Mouse (Mus musculus): ENCODE measurements around the gene Arid3a.

Arid3a gene

GRCm38 (mm10) chr10:79927324-79928029, 634 bp downstream of the Arid3a start:
- no peak for DNase-seq (ENCODE audit: low spot score in 2 of 2)

GRCm38 (mm10) chr10:79928030-79928694, 1.3 kb downstream of the Arid3a start:
- DNase-seq (ENCODE audit: low spot score in 2 of 2) = no peak

GRCm38 (mm10) chr10:79928907-79929701, 2.3 kb downstream of the Arid3a start:
- no peak for DNase-seq (ENCODE audit: low spot score in 2 of 2)

- DNase-seq (ENCODE audit: low spot score in 2 of 2) = no peak
Observed at GRCm38 (mm10) chr10:79929967-79930825, 3.4 kb downstream of the Arid3a start.

- DNase-seq (ENCODE audit: low spot score in 2 of 2) = no peak
Observed at GRCm38 (mm10) chr10:79930826-79931186, 4.0 kb downstream of the Arid3a start.

GRCm38 (mm10) chr10:79931797-79932196, 5.0 kb downstream of the Arid3a start:
- DNase-seq (ENCODE audit: low spot score in 2 of 2) = no peak

- no peak for DNase-seq (ENCODE audit: low spot score in 2 of 2)
Observed at GRCm38 (mm10) chr10:79932736-79933135, 5.9 kb downstream of the Arid3a start.

GRCm38 (mm10) chr10:79933145-79933679, 6.4 kb downstream of the Arid3a start:
- DNase-seq (ENCODE audit: low spot score in 2 of 2) = no peak

- DNase-seq (ENCODE audit: low spot score in 2 of 2) = no peak
Observed at GRCm38 (mm10) chr10:79933861-79934260, 7.0 kb downstream of the Arid3a start.

- DNase-seq (ENCODE audit: low spot score in 2 of 2) = peak in 1 of 2 experiments; percentile 49
Observed at GRCm38 (mm10) chr10:79934272-79934721, 7.5 kb downstream of the Arid3a start.

- no peak for DNase-seq (ENCODE audit: low spot score in 2 of 2)
Observed at GRCm38 (mm10) chr10:79934794-79935569, 8.1 kb downstream of the Arid3a start.

GRCm38 (mm10) chr10:79936284-79936910, 9.6 kb downstream of the Arid3a start:
- no peak for DNase-seq (ENCODE audit: low spot score in 2 of 2)

- no peak for DNase-seq (ENCODE audit: low spot score in 2 of 2)
Observed at GRCm38 (mm10) chr10:79936911-79937441, 10.1 kb downstream of the Arid3a start.

GRCm38 (mm10) chr10:79937775-79938526, 11.1 kb downstream of the Arid3a start:
- DNase-seq (ENCODE audit: low spot score in 2 of 2) = no peak

- no peak for DNase-seq (ENCODE audit: low spot score in 2 of 2)
Observed at GRCm38 (mm10) chr10:79940749-79941148, 13.9 kb downstream of the Arid3a start.

- DNase-seq (ENCODE audit: low spot score in 2 of 2) = no peak
Observed at GRCm38 (mm10) chr10:79942988-79943387, 16.1 kb downstream of the Arid3a start.

- no peak for DNase-seq (ENCODE audit: low spot score in 2 of 2)
Observed at GRCm38 (mm10) chr10:79943471-79943901, 16.6 kb downstream of the Arid3a start.

- DNase-seq (ENCODE audit: low spot score in 2 of 2) = no peak
Observed at GRCm38 (mm10) chr10:79945507-79946234, 18.8 kb downstream of the Arid3a start.
